Mouse (Mus musculus) erythroblast, embryonic 14.5 days (primary cell): ENCODE measurements around the gene Ubox5. TPM values are rescaled to one million over a fixed set of nuclear protein-coding genes. Genes with fewer than 3 reads are reported as not detected.

Experiments
- H3K27me3 ChIP-seq: 2 replicates; pipeline ENCODE4 v1.6.1; 2012; ENCODE audit warnings: inconsistent platforms; ENCODE audit not compliant: control insufficient read depth
- H3K36me3 ChIP-seq: 2 replicates; pipeline ENCODE4 v1.6.1; 2012; ENCODE audit warnings: mild to moderate bottlenecking, inconsistent platforms; ENCODE audit not compliant: control insufficient read depth
- H3K4me1 ChIP-seq: 2 replicates; pipeline ENCODE4 v1.6.1; 2012; ENCODE audit warnings: inconsistent platforms; ENCODE audit not compliant: control insufficient read depth
- H3K4me3 ChIP-seq: replicated peaks from 2 replicates; pipeline ENCODE3; 2012; ENCODE audit warnings: moderate library complexity, mild to moderate bottlenecking, inconsistent platforms
- H3K9me3 ChIP-seq: 2 replicates; pipeline ENCODE4 v1.6.1; 2012; ENCODE audit warnings: low read length, inconsistent platforms, mixed read lengths; ENCODE audit not compliant: control insufficient read depth
- GATA1 ChIP-seq: IDR thresholded peaks from 2 replicates; pipeline ENCODE4 v1.6.1; 2012; ENCODE audit warnings: low read length, inconsistent platforms, mixed read lengths
- TAL1 ChIP-seq: IDR thresholded peaks from 3 replicates; pipeline ENCODE4 v1.6.1; 2012; ENCODE audit warnings: low read length, inconsistent platforms, mixed read lengths
- polyA plus RNA-seq: library from polyadenylated mRNA; stranded (reverse); fragments of >175 nt; gene quantifications from 2 replicates; pipeline ENCODE4 v1.2.3, GENCODE M21; 2012

Gene Ubox5
- polyA plus RNA-seq, 1 experiment: 0.13 TPM

DNA sequence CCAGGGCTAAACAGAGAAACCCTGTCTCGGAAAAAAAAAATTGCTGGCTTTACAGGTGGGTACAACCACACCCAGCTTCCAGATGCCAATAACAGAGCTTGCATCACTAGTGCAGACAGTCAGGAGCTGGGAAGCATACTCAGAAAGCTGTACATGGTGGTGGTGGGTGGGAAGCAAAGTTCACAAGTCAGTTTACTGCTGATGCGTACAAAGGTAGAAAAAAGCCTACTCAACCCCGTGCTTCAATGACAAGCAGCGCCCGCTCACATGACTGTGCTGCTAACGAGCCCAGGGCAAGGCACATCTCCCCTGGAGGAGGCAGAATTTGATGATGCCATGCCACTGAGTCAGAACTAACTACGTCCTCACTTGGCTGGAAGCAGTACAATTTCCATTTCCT lies 10.9 kb downstream of the Ubox5 start:
- TF ChIP-seq GATA1 (no peak), TAL1 (no peak)

DNA sequence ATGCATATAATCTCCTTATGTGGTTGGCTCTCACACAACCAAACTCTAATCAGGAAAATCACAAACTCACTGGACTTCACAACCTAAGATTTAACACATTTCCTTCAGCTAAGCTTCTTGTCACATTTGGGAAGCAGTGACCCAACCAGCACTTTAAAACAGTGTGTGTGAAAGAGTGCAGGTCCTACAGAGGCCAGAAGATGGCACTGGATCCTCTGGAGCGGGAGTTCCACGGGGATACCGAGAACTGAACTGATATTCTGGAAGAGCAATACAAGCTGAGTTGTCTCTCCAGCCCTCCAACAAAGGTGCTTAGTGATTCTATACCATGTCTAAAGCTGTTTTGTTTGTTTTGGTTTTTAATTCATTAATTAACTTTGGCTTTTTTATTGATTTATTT lies 16.7 kb downstream of the Ubox5 start:
- TF ChIP-seq GATA1: no peak
- no peak for TF ChIP-seq TAL1
- no peaks in the 10 kb centered on the region for H3K9me3 ChIP-seq
- H3K36me3 ChIP-seq: peaks cover 41% of the 10 kb centered on the region
- H3K27me3 ChIP-seq: no peaks in the 10 kb centered on the region
- H3K4me3 ChIP-seq: no peak overlapping the region
- H3K4me1 ChIP-seq: peaks cover 4% of the 10 kb centered on the region

More for the DNA sequence above, 10.9 kb downstream of the Ubox5 start:
- no peaks in the 10 kb centered on the region for H3K4me1 ChIP-seq
- peaks cover 74% of the 10 kb centered on the region for H3K36me3 ChIP-seq
- no peaks in the 10 kb centered on the region for H3K27me3 ChIP-seq
- H3K9me3 ChIP-seq: no peaks in the 10 kb centered on the region
- no peak overlapping the region for H3K4me3 ChIP-seq

DNA sequence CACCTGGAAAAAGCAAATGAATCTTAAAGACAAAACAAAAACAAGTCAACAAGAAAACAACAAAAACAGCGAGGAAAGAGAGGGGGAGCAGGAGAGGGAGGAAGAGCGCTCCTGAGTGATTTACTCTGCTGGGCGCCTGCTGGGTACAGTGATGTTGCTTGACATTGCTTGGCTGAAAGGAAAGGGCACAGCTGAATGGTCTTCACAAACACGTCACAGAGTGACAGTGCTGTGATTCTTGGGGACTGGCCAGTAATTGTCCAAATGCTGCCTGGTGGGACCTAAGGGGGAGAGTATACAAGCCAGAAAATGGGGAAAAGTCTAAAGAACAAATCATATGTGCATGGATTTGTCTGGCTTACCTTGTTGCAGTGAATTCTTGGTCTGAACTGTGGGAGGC lies 27.6 kb downstream of the Ubox5 start:
- peaks cover 17% of the 10 kb centered on the region for H3K4me1 ChIP-seq
- H3K27me3 ChIP-seq: no peaks in the 10 kb centered on the region
- no peaks in the 10 kb centered on the region for H3K9me3 ChIP-seq
- peaks cover 62% of the 10 kb centered on the region for H3K36me3 ChIP-seq
- H3K4me3 ChIP-seq: no peak overlapping the region
- TF ChIP-seq TAL1 (no peak), GATA1 (no peak)

DNA sequence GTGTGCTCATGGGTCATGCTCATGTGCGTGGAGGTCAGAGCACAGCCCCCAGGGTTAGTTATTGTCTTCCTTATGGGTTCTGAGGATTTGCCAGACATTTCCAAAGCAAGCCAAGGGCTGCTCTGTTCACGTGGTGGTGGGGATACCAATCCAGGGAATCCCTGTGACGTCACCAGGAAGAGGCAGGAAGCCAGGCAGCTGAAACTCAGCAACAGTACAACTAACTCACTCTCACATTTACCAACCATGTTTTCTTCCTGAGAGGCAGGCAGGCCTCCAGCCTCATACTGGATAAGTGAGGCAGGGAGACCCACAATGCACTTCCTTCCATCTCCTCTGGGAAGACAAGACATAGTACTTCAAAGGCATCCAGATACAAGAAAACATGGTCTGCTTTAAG lies 31.4 kb downstream of the Ubox5 start:
- Histone ChIP-seq H3K36me3 (peaks cover 73% of the 10 kb centered on the region), H3K9me3 (no peaks in the 10 kb centered on the region), H3K4me3 (no peak overlapping the region), H3K4me1 (peaks cover 13% of the 10 kb centered on the region), H3K27me3 (no peaks in the 10 kb centered on the region)
- TF ChIP-seq TAL1: no peak
- TF ChIP-seq GATA1: no peak

DNA sequence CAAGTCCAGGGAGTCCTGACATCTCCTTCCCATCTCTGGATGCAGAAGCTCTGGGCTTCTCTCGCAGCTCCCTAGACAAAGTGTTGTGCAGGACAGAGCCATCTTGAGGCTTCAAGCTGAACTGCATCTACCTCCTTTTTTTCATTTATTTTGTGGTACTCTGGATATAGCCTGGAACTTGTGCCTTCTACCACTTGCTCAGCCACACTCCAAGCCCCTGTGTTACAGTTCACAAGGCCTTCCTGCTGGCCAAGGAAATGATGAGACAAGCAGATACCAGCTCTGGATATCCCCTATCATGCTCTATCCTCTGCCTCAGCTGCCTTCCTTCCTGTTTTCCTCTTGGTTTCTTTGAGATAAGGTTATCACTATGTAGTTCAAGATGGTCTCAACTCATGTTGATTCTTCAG lies 32.2 kb downstream of the Ubox5 start:
- Histone ChIP-seq H3K4me3 (no peak overlapping the region), H3K36me3 (peaks cover 69% of the 10 kb centered on the region), H3K9me3 (no peaks in the 10 kb centered on the region), H3K27me3 (no peaks in the 10 kb centered on the region), H3K4me1 (peaks cover 13% of the 10 kb centered on the region)
- TF ChIP-seq GATA1: no peak
- TF ChIP-seq TAL1: no peak

DNA sequence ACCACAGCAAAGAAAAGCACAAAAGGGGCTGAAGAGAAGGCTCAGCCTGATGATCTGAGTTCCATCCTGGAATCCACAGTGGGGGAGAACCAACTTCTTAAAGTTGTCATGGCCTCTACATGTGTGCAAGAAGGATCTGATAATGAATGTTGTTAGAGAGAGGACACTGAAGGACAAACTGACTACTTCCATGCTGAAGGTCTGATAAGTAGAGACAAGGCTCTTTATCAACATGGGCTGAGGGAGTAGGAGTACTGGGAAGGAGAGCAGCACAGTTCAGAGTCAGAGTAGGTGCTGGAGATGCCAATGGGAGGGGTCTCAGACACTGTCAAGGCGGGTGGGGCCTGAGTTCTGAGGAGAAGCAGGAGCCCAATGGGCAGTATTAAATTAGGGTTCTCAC lies 34.2 kb downstream of the Ubox5 start:
- peaks cover 74% of the 10 kb centered on the region for H3K36me3 ChIP-seq
- H3K27me3 ChIP-seq: no peaks in the 10 kb centered on the region
- no peaks in the 10 kb centered on the region for H3K9me3 ChIP-seq
- no peak for TF ChIP-seq TAL1
- TF ChIP-seq GATA1: no peak
- peaks cover 13% of the 10 kb centered on the region for H3K4me1 ChIP-seq
- no peak overlapping the region for H3K4me3 ChIP-seq

DNA sequence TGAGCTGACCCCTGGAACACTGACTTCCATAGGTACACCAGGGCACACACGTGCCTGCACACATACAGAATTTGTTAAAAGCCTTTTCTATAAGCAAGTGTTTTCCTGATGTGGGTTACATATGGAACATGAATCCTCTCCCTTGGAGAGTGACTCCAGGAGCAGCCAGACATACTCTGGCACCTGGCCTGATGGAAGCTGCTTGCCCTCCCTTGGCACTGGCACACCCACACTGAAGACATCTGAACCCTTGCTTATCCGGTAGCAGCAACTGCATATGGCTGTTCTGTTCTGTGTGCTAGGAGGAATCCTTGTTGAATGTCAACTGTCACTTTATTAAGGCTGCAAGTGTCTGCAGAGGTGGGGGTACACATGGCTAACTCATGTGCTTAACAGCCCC lies 38.8 kb downstream of the Ubox5 start:
- H3K4me3 ChIP-seq: no peak overlapping the region
- no peaks in the 10 kb centered on the region for H3K9me3 ChIP-seq
- H3K27me3 ChIP-seq: no peaks in the 10 kb centered on the region
- TF ChIP-seq GATA1 (no peak), TAL1 (no peak)
- peaks cover 39% of the 10 kb centered on the region for H3K36me3 ChIP-seq
- H3K4me1 ChIP-seq: peaks cover 5% of the 10 kb centered on the region

DNA sequence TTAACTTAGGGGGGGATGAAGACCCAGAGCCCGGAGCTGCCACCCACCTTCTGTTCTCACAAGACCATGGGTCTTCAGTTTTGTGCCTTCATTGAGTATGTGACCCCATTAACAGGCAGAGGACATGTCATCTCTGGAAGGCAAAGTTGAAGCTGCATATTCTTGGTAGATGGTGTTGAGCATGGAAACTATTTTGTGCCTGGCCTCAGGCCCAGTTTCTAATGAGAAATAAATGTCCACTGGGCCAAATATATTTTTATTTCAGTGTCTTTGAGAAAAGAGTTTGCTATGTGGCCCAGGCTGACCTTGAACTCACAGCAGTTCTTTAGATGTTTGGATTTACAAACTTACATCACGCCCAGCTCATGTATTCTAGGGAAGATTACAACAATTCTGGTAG lies 40.1 kb downstream of the Ubox5 start:
- peaks cover 3% of the 10 kb centered on the region; the same call in 1 of the 2 replicates for H3K4me1 ChIP-seq
- no peaks in the 10 kb centered on the region for H3K27me3 ChIP-seq
- no peak overlapping the region for H3K4me3 ChIP-seq
- H3K9me3 ChIP-seq: no peaks in the 10 kb centered on the region
- peaks cover 28% of the 10 kb centered on the region for H3K36me3 ChIP-seq
- TF ChIP-seq TAL1 (no peak), GATA1 (no peak)

DNA sequence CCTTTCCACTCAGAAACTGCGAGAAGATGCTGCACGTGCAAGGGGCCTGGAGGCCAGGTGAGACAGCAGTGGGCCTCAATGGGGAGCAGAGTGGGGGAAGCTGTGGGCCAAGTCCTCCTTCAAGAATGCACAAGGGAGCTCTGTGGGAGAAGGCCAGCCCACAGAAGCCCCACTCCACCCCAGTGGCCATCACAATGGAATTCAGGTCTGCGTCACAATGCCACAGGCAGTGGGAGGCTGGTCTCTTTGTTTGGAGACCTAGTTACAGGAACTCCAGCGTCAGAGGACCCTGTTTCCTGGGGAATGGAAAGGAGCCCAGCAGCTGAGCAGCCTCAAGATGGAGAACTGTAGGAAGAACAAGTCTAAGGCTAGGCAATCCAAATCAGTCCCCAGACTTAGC lies 40.7 kb downstream of the Ubox5 start:
- TF ChIP-seq GATA1 (no peak), TAL1 (no peak)
- H3K4me3 ChIP-seq: no peak overlapping the region
- peaks cover 24% of the 10 kb centered on the region for H3K36me3 ChIP-seq
- H3K4me1 ChIP-seq: peaks cover 3% of the 10 kb centered on the region; the same call in 1 of the 2 replicates
- no peaks in the 10 kb centered on the region for H3K9me3 ChIP-seq
- H3K27me3 ChIP-seq: peaks cover under 1% of the 10 kb centered on the region; the same call in 1 of the 2 replicates

DNA sequence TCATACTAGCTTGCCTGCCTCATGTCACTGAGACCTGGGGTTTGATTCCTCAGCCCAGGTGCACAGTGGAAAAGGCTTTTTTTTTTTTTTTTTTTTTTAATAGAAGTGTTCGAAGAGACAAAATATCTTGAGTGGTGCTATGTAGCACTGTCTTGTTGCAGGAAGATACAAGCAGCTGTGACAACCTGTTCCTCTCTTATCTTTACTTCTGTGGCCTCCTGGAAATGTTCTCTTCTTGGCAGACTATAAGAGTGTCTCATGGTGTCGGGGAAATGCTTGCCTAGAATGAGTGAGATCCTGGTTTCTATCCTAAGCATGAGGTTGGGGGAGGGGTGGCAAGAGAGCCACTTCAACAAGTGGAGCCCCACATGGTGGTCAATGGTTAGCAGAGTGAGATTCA lies 41.5 kb downstream of the Ubox5 start:
- no peak for TF ChIP-seq TAL1
- TF ChIP-seq GATA1: no peak
- Histone ChIP-seq H3K36me3 (peaks cover 23% of the 10 kb centered on the region), H3K4me1 (peaks cover 3% of the 10 kb centered on the region; the same call in 1 of the 2 replicates), H3K27me3 (peaks cover 5% of the 10 kb centered on the region; the same call in 1 of the 2 replicates), H3K4me3 (no peak overlapping the region), H3K9me3 (no peaks in the 10 kb centered on the region)
